Mouse (Mus musculus): ENCODE measurements around the gene Efemp2. TPM values are rescaled to one million over a fixed set of nuclear protein-coding genes. Genes with fewer than 3 reads are reported as not detected.
A peak's percentile ranks its signal among the peaks of the same experiment; 100 is the strongest.

Efemp2 gene
- polyA plus RNA-seq, 1 experiment = 2.0 TPM

GRCm38 (mm10) chr19:5494314-5494713 is 20.6 kb downstream of the Efemp2 start:
- no peaks in the 10 kb centered on the region for H3K27me3 ChIP-seq (replicated peaks)
- no peak overlapping the region for H3K4me3 ChIP-seq (replicated peaks)
- no peaks in the 10 kb centered on the region for H3K9me3 ChIP-seq
- TF ChIP-seq GATA1 (IDR thresholded peaks at IDR 0.05; ENCODE audit: borderline replicate concordance, low read length) (no peak), FLI1 (IDR thresholded peaks at IDR 0.05; ENCODE audit: low read length) (no peak)
- H3K4me1 ChIP-seq = peaks cover 46% of the 10 kb centered on the region
- peaks cover 71% of the 10 kb centered on the region for H3K36me3 ChIP-seq (replicated peaks; ENCODE audit: low read length)

- H3K36me3 ChIP-seq (replicated peaks; ENCODE audit: low read length) = peaks cover 79% of the 10 kb centered on the region
- H3K9me3 ChIP-seq = no peaks in the 10 kb centered on the region
- TF ChIP-seq GATA1 (IDR thresholded peaks at IDR 0.05; ENCODE audit: borderline replicate concordance, low read length) = no peak
- TF ChIP-seq FLI1 (IDR thresholded peaks at IDR 0.05; ENCODE audit: low read length) = no peak
- H3K4me1 ChIP-seq = peaks cover 49% of the 10 kb centered on the region
- H3K27me3 ChIP-seq (replicated peaks) = no peaks in the 10 kb centered on the region
- no peak overlapping the region for H3K4me3 ChIP-seq (replicated peaks)
Measured at GRCm38 (mm10) chr19:5495353-5496051, 21.7 kb downstream of the Efemp2 start.

GRCm38 (mm10) chr19:5496052-5496370 is 22.3 kb downstream of the Efemp2 start:
- Histone ChIP-seq H3K4me1 (peaks cover 52% of the 10 kb centered on the region), H3K36me3 (replicated peaks; ENCODE audit: low read length) (peaks cover 83% of the 10 kb centered on the region), H3K9me3 (no peaks in the 10 kb centered on the region), H3K4me3 (replicated peaks) (no peak overlapping the region), H3K27me3 (replicated peaks) (no peaks in the 10 kb centered on the region)
- TF ChIP-seq GATA1 (IDR thresholded peaks at IDR 0.05; ENCODE audit: borderline replicate concordance, low read length) = no peak
- no peak for TF ChIP-seq FLI1 (IDR thresholded peaks at IDR 0.05; ENCODE audit: low read length)

- no peak overlapping the region for H3K4me3 ChIP-seq (replicated peaks)
- TF ChIP-seq FLI1 (IDR thresholded peaks at IDR 0.05; ENCODE audit: low read length) = no peak
- no peak for TF ChIP-seq GATA1 (IDR thresholded peaks at IDR 0.05; ENCODE audit: borderline replicate concordance, low read length)
- H3K27me3 ChIP-seq (replicated peaks) = no peaks in the 10 kb centered on the region
- peaks cover 25% of the 10 kb centered on the region for H3K4me1 ChIP-seq
- H3K9me3 ChIP-seq = no peaks in the 10 kb centered on the region
- H3K36me3 ChIP-seq (replicated peaks; ENCODE audit: low read length) = peaks cover 77% of the 10 kb centered on the region
Measured at GRCm38 (mm10) chr19:5500330-5500875, 26.6 kb downstream of the Efemp2 start.

- Histone ChIP-seq H3K4me1 (peaks cover 15% of the 10 kb centered on the region; the same call in 1 of the 2 replicates), H3K27me3 (replicated peaks) (no peaks in the 10 kb centered on the region), H3K9me3 (no peaks in the 10 kb centered on the region), H3K36me3 (replicated peaks; ENCODE audit: low read length) (peaks cover 45% of the 10 kb centered on the region), H3K4me3 (replicated peaks) (no peak within 1 kb of the TSS)
- TF ChIP-seq FLI1 (IDR thresholded peaks at IDR 0.05; ENCODE audit: low read length) (no peak), GATA1 (IDR thresholded peaks at IDR 0.05; ENCODE audit: borderline replicate concordance, low read length) (no peak)
Measured at GRCm38 (mm10) chr19:5503687-5504086, 29.9 kb downstream of the Efemp2 start, which contains the start of gene 1700020D05Rik. Gene 1700020D05Rik (minus strand): TSS chr19:5503787.

GRCm38 (mm10) chr19:5510031-5511026 is 36.6 kb downstream of the Efemp2 start, which contains the start of gene Snx32:
Gene Snx32 (minus strand): TSS chr19:5510538.
- peak within 1 kb of the TSS; percentile 94 for H3K4me3 ChIP-seq (replicated peaks)
- H3K4me1 ChIP-seq = peaks cover 45% of the 10 kb centered on the region
- H3K27me3 ChIP-seq (replicated peaks) = no peaks in the 10 kb centered on the region
- TF ChIP-seq GATA1 (IDR thresholded peaks at IDR 0.05; ENCODE audit: borderline replicate concordance, low read length) (no peak), FLI1 (IDR thresholded peaks at IDR 0.05; ENCODE audit: low read length) (no peak)
- no peaks in the 10 kb centered on the region for H3K36me3 ChIP-seq (replicated peaks; ENCODE audit: low read length)
- H3K9me3 ChIP-seq = no peaks in the 10 kb centered on the region

GRCm38 (mm10) chr19:5511074-5511632 is 37.4 kb downstream of the Efemp2 start:
- Histone ChIP-seq H3K36me3 (replicated peaks; ENCODE audit: low read length) (no peaks in the 10 kb centered on the region), H3K4me1 (peaks cover 53% of the 10 kb centered on the region), H3K4me3 (replicated peaks) (peak overlapping the region; percentile 94), H3K27me3 (replicated peaks) (no peaks in the 10 kb centered on the region), H3K9me3 (no peaks in the 10 kb centered on the region)
- TF ChIP-seq FLI1 (IDR thresholded peaks at IDR 0.05; ENCODE audit: low read length) (no peak), GATA1 (IDR thresholded peaks at IDR 0.05; ENCODE audit: borderline replicate concordance, low read length) (no peak)

- H3K9me3 ChIP-seq = no peaks in the 10 kb centered on the region
- H3K36me3 ChIP-seq (replicated peaks; ENCODE audit: low read length) = no peaks in the 10 kb centered on the region
- H3K4me1 ChIP-seq = peaks cover 59% of the 10 kb centered on the region
- peak overlapping the region; percentile 94 for H3K4me3 ChIP-seq (replicated peaks)
- no peak for TF ChIP-seq GATA1 (IDR thresholded peaks at IDR 0.05; ENCODE audit: borderline replicate concordance, low read length)
- TF ChIP-seq FLI1 (IDR thresholded peaks at IDR 0.05; ENCODE audit: low read length) = no peak
- H3K27me3 ChIP-seq (replicated peaks) = no peaks in the 10 kb centered on the region
Measured at GRCm38 (mm10) chr19:5512091-5513004, 38.6 kb downstream of the Efemp2 start.

GRCm38 (mm10) chr19:5513005-5513349 is 39.2 kb downstream of the Efemp2 start:
- Histone ChIP-seq H3K27me3 (replicated peaks) (no peaks in the 10 kb centered on the region), H3K4me3 (replicated peaks) (peak overlapping the region; percentile 74)

More at GRCm38 (mm10) chr19:5513005-5513349, 39.2 kb downstream of the Efemp2 start:
- TF ChIP-seq GATA1 (IDR thresholded peaks at IDR 0.05; ENCODE audit: borderline replicate concordance, low read length) (no peak), FLI1 (IDR thresholded peaks at IDR 0.05; ENCODE audit: low read length) (no peak)
- peaks cover 59% of the 10 kb centered on the region for H3K4me1 ChIP-seq
- H3K9me3 ChIP-seq = no peaks in the 10 kb centered on the region
- peaks cover 4% of the 10 kb centered on the region for H3K36me3 ChIP-seq (replicated peaks; ENCODE audit: low read length)

Measured in megakaryocyte, embryonic 14.5 days (primary cell).